Comparison of ENCODE assay signal across 35 mouse cellular contexts in genomic region chr12:99749391-99749790, GRCm38 (mm10).
"Had no signal": no experiment of that assay in that cellular context is flagged by ENCODE, and none has a peak within 500 bp of the region (broad histone marks: within the 10 kb centered on the region; RNA-seq: fewer than 3 reads in every experiment).

No protein-coding gene starts in this region.

- H3K9me3 ChIP-seq: heart, embryonic 10.5 days; heart, embryonic 12.5 days; heart, embryonic 13.5 days; heart, embryonic 15.5 days; hindbrain, embryonic 10.5 days; hindbrain, embryonic 12.5 days; hindbrain, embryonic 13.5 days; hindbrain, embryonic 15.5 days; intestine, embryonic 15.5 days; kidney, embryonic 15.5 days had no signal

- H3K36me3 ChIP-seq: heart, embryonic 10.5 days; heart, embryonic 12.5 days; heart, embryonic 13.5 days; heart, embryonic 15.5 days; hindbrain, embryonic 10.5 days; hindbrain, embryonic 12.5 days; hindbrain, embryonic 13.5 days; hindbrain, embryonic 15.5 days; intestine, embryonic 15.5 days; kidney, embryonic 15.5 days had no signal

- H3K4me1 ChIP-seq: heart, embryonic 12.5 days; heart, embryonic 15.5 days; hindbrain, embryonic 10.5 days; hindbrain, embryonic 12.5 days; hindbrain, embryonic 15.5 days; intestine, embryonic 15.5 days; kidney, embryonic 15.5 days had no signal

- ATAC-seq: hindbrain, embryonic 16.5 days; hindbrain, postnatal 0 days; inflammation-experienced regulatory T-cells, adult 6 months; intestine, embryonic 15.5 days; intestine, embryonic 16.5 days; intestine, postnatal 0 days had no signal

- H3K4me2 ChIP-seq: heart, embryonic 11.5 days; heart, embryonic 12.5 days; heart, embryonic 13.5 days; heart, embryonic 15.5 days; hindbrain, embryonic 12.5 days; hindbrain, embryonic 13.5 days; hindbrain, embryonic 14.5 days; hindbrain, embryonic 15.5 days; intestine, embryonic 15.5 days; kidney, embryonic 15.5 days had no signal

- H3K4me3 ChIP-seq: heart, embryonic 10.5 days; heart, embryonic 12.5 days; heart, embryonic 13.5 days; heart, embryonic 15.5 days; hindbrain, embryonic 10.5 days; hindbrain, embryonic 12.5 days; hindbrain, embryonic 13.5 days; hindbrain, embryonic 15.5 days; intestine, embryonic 15.5 days; kidney, embryonic 15.5 days; layer of hippocampus, adult 2 months; left cerebral cortex, adult 2 months had no signal

- DNase-seq: heart, postnatal 10 days; heart, postnatal 14 days; heart, postnatal 36 days; heart, postnatal 4 days; kidney, adult 11 months; kidney, adult 2 months; kidney, adult 8-10 months; kidney, adult 9 months; kidney, postnatal 10 days; kidney, postnatal 14 days; kidney, postnatal 25 days; kidney, postnatal 36 days; kidney, postnatal 4 days; layer of hippocampus, adult 9-11 months; layer of hippocampus, postnatal 36 days had no signal

- H3K9ac ChIP-seq: heart, embryonic 12.5 days; heart, embryonic 13.5 days; heart, embryonic 15.5 days; hindbrain, embryonic 12.5 days; hindbrain, embryonic 13.5 days; hindbrain, embryonic 14.5 days; hindbrain, embryonic 15.5 days; intestine, embryonic 15.5 days; kidney, embryonic 15.5 days had no signal

- H3K27ac ChIP-seq: heart, embryonic 10.5 days; heart, embryonic 13.5 days; heart, embryonic 15.5 days; hindbrain, embryonic 10.5 days; hindbrain, embryonic 12.5 days; hindbrain, embryonic 13.5 days; hindbrain, embryonic 14.5 days; hindbrain, embryonic 15.5 days; hindbrain, postnatal 0 days; intestine, embryonic 15.5 days; kidney, embryonic 15.5 days; kidney, postnatal 0 days; layer of hippocampus, adult 2 months; left cerebral cortex, adult 2 months had no signal

- H3K27me3 ChIP-seq: heart, embryonic 12.5 days; heart, embryonic 13.5 days; heart, embryonic 15.5 days; hindbrain, embryonic 12.5 days; hindbrain, embryonic 13.5 days; hindbrain, embryonic 15.5 days; intestine, embryonic 15.5 days; kidney, embryonic 15.5 days had no signal
